Mouse (Mus musculus) heart, postnatal 0 days (tissue): ENCODE data around the gene Olfr523.

Experiments used
- CTCF ChIP-seq: IDR thresholded peaks from 2 replicates; pipeline ENCODE4 v1.5.1; 2016; ENCODE audit warnings: antibody characterized with exemption, control low read depth, low read depth
- EP300 ChIP-seq: IDR thresholded peaks from 2 replicates; pipeline ENCODE4 v1.6.1; 2016; ENCODE audit warnings: antibody characterized with exemption, low read depth

GRCm38 (mm10) chr7:140180692-140181091 lies 7.7 kb downstream of the Olfr523 start:
- TF ChIP-seq CTCF (no peak), EP300 (no peak)
